Mouse (Mus musculus) adrenal gland, adult 2 months (tissue): ENCODE results near the gene Mdm2. TPM values are rescaled to one million over a fixed set of nuclear protein-coding genes. Genes with fewer than 3 reads are reported as not detected.
A peak's percentile ranks its signal among the peaks of the same experiment; 100 is the strongest.
"Not testable (repeated sequence)": the region's sequence is repeated elsewhere in the genome, so short reads cannot be mapped to it uniquely, and the experiment has no call there.

Experiments
- DNase-seq: peaks from one replicate; pipeline ENCODE4 v3.0.0; 2021
- polyA plus RNA-seq: library from polyadenylated mRNA; depleted of rRNA; stranded (reverse); fragments of >200 nt; gene quantifications from 2 replicates; pipeline ENCODE4 v1.2.3, GENCODE M21; 2012
- total RNA-seq, 2 experiments: library from RNA; stranded (reverse); gene quantifications; 2 replicates each; pipeline ENCODE4 v1.2.3; 2021

Mdm2 gene
- total and polyA plus RNA-seq, 3 experiments = 47.0 to 155 (median 55.4) TPM

DNA sequence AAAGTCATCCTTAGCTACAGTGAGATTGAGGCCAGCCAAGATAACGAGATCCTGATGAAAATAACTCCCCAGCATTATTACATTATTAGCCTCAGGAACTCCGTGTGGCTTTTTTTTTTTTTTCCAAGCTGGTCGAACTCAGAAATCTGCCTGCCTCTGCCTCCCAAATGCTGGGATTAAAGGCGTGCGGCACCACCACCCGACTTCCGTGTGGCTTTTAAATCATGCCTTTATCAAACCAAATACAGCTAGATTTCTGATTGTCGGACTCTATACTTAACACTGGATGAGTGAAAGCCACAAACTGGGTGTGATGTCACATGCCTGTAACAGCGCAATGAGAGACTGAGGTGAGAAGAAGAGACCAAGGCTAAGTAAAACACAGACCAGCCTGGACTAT lies 2.3 kb upstream of the Mdm2 start:
- no peak for DNase-seq

GRCm38 (mm10) chr10:117712191-117712754 lies 1.7 kb upstream of the Mdm2 start:
- DNase-seq = no peak

DNA sequence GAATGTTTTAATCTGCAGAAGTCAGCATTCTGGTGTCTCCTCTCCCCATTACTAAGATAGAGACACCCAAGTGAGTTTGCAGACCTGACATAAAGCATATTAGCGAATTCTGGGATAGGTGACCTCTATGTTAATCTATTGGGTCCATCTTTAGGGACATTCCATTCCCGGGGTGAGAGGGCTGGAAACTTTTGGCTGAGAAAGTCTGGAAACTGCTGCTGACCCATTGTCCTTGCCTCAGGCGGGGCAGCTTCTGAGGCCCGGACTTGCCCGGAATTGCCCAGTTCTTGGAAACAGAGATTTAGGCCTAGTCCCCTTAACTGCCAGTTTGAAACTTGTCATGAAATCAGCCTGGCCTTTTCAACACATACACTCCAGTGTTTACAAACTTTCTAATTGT lies 850 bp upstream of the Mdm2 start:
- no peak for DNase-seq

DNA sequence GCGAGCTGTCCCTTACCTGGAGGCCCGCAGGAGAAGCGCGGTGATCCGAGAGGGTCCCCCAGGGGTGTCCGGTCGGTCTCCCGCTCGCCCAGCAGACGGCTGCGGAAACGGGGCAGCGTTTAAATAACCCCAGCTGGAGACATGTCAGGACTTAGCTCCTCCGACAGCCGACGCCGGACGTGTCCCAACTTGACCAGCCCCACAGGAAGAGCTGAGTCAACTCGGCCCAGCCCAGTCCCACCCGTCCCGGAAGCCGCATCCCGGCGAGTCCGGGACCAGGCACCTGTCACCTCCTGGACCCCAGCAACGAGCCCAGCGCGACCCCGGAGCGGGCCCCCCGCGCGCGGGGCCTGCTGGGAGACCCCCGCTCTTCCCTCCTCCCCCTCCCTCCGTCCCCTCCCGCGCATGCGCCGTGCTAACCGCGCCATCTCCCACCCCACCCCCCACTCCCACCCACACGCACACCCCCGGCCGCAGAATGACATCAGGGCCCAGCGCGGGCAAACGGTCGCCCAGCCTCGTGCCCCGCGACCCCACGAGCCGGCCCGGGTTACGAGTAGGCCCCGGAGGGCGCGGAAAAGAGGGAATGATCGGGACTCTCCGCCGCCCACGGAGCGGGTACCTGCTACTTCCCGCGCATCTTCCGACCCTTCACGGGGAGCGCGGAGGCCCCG lies 491 bp downstream of the Mdm2 start:
- DNase-seq = peak; percentile 90

DNA sequence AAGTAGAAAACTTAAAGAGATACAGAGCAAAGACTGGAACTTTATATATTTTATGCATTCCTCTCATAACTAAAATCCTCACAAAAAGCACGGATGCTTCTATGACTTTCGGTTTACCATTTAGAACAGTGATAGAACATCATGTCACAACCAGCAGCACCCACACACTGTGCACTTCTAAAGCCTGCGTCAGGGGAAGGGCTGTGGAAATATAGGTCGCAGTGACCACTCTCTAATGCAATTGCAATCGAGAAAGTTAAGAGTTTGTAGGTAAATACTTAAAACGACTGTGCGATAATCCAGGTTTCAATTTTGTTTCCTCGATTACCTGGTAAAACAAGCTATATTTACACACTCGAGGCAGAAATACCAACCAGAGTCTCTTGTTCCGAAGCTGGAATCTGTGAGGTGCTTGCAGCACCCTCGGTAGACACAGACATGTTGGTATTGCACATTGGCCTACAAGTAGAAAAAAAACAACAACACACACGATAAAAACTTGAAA lies 1.2 kb downstream of the Mdm2 start:
- DNase-seq = no peak

GRCm38 (mm10) chr10:117708856-117709255 lies 1.7 kb downstream of the Mdm2 start:
- peak; percentile 40 for DNase-seq

DNA sequence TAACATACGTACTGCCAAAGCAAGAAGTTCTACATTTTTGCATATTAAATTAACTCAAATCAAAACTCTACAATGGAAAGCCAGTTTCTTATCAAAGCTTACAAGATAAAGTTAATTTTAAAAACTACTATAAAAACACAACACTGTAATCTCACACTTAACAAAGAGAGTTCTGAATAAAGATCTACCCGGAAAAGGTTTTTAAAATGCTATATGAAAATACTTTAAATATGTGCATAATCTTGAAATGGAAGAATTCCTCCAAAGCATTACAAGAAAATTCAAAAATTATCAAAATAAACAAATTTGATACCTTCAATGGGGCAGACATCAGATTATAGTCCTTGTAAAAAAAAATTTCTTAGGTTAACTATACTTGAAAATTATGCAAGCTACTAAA lies 2.2 kb downstream of the Mdm2 start:
- DNase-seq = no peak

- no peak for DNase-seq
These were observed 3.3 kb downstream of the Mdm2 start for GRCm38 (mm10) chr10:117707114-117707838.

- DNase-seq = peak; percentile 37
These were observed 4.1 kb downstream of the Mdm2 start for GRCm38 (mm10) chr10:117706440-117706839.

- no peak for DNase-seq
These were observed 4.8 kb downstream of the Mdm2 start for GRCm38 (mm10) chr10:117705806-117706205.

GRCm38 (mm10) chr10:117704964-117705335 lies 5.6 kb downstream of the Mdm2 start:
- no peak for DNase-seq

- DNase-seq = not testable (repeated sequence)
These were observed 6.1 kb downstream of the Mdm2 start for GRCm38 (mm10) chr10:117704314-117704963.

DNA sequence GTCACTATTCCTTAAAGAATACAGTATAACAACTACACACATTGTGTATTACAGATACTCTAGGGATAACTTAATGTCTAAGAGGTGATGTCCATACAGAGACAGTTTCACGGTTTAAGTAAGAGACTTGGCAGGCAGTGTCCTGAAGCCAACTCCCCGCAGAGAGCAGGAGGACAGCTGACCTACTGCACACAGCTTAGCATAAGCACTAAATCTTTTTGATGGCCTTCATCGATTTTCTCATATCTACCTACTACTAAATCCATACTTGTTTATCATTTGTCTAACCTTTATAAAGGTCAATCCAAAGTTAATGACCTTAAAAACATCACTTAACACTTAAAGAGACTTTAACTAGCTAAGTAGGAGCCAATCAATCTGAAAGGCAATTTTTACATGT lies 7.1 kb downstream of the Mdm2 start:
- no peak for DNase-seq

GRCm38 (mm10) chr10:117702024-117702833 lies 8.3 kb downstream of the Mdm2 start:
- DNase-seq = no peak

DNA sequence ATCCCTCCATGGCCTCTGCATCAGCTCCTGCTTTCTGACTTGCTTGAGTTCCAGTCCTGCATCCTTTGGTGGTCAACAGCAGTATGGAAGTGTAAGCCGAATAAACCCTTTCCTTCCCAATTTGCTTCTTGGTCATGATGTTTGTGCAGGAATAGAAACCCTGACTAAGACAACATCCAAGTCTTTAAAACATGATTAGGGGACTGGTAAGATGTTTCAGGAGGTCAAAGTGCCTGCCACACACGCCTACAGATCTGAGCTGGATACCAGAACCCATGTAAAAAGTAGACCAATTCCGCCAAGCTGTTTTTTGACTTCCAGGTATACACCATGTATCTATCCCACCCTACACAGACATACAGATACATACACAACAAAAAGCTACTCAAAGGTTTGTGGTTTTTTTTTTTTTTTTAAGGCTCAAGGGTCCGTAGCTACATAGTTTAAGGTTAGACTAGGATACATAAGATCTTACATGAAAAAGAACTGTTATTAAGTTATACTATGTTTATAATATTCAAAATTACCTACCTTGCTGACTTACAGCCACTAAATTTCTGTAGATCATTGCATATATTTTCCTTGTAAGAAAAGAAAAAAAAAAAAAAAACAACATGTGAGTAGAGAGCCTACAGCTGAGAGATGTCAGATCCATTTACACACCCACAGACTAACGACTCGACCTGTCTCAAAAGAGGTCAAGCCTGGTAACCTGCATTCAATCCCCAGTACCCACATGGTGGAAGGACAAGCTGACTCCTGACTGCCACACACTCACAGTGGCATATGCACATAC lies 9.3 kb downstream of the Mdm2 start:
- no peak for DNase-seq

GRCm38 (mm10) chr10:117700450-117700849 lies 10.1 kb downstream of the Mdm2 start:
- DNase-seq = no peak

DNA sequence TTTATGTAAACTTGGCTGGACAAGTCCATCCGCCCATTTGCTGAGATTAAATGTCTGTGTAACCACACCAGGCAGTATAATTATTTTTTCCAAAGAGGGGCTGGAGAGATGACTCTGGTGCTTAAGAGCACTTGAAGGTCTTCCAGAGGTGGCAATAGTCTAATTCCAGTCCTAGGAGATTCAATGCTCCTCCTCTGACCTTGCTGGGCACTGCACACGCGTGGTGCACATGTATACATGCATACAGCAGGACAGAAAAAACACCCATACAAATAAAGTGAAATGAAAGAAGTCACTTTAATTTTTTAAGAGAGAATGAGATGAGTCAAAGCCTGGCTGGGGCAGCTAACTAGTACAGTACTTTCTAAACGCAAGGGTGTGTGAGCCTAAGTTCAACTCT lies 10.6 kb downstream of the Mdm2 start:
- no peak for DNase-seq

DNA sequence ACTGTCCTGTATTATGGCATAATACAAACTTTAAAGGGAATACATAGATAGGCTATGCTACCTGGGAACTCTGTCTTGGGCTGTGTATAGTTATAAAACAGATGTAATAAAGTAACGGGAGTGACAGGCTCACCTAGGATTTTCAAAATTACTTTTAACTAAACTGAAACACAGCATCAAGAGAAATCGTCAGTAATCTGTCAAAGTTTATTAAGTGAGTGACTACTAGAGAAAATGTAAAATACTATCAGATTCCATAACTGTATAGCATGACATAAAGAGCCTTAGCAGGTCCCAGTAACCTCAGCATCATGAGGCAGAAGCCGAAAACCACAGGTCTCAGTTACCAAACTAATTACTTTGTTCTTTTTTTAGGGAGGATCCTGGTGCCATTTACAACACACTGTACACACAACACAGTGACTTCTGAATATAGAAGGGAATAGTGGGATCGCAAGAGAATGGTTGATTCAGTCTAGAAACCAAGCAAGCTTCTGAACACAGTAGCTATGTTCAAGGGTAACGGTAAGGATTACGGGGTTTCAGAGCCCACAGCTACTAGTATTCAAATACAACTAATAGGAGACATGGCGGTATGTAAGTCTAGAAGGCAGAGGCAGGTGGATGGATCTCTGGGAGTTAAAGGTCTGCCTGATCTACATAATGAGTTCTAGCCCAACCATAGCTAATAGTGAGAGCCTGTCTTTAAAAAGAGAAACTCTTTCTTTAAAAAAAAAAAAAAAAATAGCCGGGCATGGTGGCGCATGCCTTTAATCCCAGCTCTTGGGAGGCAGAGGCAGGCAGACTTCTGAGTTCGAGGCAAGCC lies 12.0 kb downstream of the Mdm2 start:
- no peak for DNase-seq

DNA sequence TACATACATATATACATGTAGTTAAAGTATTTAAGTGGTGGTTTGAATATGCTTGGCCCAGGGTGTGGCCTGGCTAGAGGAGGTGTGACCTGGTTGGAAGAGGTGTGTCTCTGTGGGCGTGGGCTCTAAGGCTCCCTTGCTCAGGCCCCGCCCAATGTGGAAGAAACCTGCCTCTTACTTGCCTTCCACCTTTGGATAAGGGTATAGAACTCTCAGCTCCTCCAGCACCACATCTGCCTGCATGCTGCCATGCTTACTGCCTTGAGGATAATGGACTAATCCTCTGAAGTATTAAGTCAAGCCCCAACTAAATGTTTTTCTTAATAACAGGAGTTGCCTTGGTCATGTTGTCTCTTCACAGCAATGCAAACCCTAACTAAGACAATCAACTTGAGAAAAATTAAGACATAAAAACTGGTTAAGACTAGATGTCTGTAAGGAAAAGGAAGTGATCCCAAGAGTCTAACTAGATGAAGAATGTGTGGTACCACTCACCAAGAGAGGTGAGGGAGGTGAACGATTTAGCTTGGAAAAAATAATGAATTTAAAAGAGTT lies 12.9 kb downstream of the Mdm2 start:
- no peak for DNase-seq
